Mouse (Mus musculus): ENCODE data around the gene P4ha3.

DNA sequence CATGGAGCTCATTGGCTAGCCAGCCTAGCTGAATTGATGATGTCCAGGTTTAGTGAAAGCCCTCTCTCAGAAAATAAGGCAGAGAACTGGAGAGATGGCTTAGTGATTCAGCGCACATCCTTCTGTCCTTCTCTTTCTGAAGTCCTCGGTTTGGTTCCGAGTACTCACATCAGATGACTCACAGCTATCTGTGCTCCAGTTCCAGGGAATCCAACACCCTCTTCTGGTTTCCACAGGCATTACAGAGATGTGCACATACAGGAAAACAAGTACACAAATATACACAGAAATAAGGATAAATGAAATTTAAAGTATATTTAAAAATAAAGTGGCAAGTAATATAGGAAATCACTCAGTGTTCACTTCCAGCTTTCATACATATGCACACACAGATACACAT is 23.0 kb upstream of the P4ha3 start:
- TF ChIP-seq CTCF (IDR thresholded peaks at IDR 0.05; ENCODE audit: borderline replicate concordance, insufficient read depth, low read depth, low read length) (no peak), POLR2A (IDR thresholded peaks at IDR 0.05; ENCODE audit: borderline replicate concordance, insufficient read depth, low read length) (no peak)

All from cerebellum, adult 2 months (tissue).